26 mouse cellular contexts compared by ENCODE assay signal in genomic region chr13:112000293-112000665, GRCm38 (mm10).
A peak's percentile ranks its signal among the peaks of the same experiment; 100 is the strongest.
DNase-seq lines count a peak whose midpoint lies in the region; ATAC-seq and TF ChIP-seq lines count a peak whose summit lies in the region.
"Had no signal": no experiment of that assay in that cellular context is flagged by ENCODE, and none has a peak within 500 bp of the region (broad histone marks: within the 10 kb centered on the region; RNA-seq: fewer than 3 reads in every experiment).

No protein-coding gene starts in this region.

- no peak overlapping the region for H3K9ac ChIP-seq in kidney, postnatal 0 days (ENCODE audit: low read depth, low read length)
- H3K9ac ChIP-seq: embryonic facial prominence, embryonic 12.5 days; forebrain, embryonic 12.5 days; forebrain, postnatal 0 days; heart, embryonic 13.5 days; liver, embryonic 15.5 days; lung, embryonic 15.5 days; neural tube, embryonic 12.5 days; stomach, embryonic 15.5 days had no signal

- no peaks in the 10 kb centered on the region for H3K9me3 ChIP-seq in kidney, postnatal 0 days (replicated peaks; ENCODE audit: low read length)
- H3K9me3 ChIP-seq: embryonic facial prominence, embryonic 12.5 days; forebrain, embryonic 12.5 days; heart, embryonic 13.5 days; liver, embryonic 15.5 days; lung, embryonic 15.5 days; neural tube, embryonic 12.5 days; stomach, embryonic 15.5 days had no signal

- no peak overlapping the region for H3K4me3 ChIP-seq in kidney, postnatal 0 days (replicated peaks; ENCODE audit: low read depth, low read length)
- H3K4me3 ChIP-seq: embryonic facial prominence, embryonic 12.5 days; forebrain, embryonic 12.5 days; heart, embryonic 13.5 days; liver, embryonic 15.5 days; lung, embryonic 15.5 days; myocyte; neural tube, embryonic 12.5 days; stomach, embryonic 15.5 days had no signal

- H3K4me2 ChIP-seq in kidney, postnatal 0 days (ENCODE audit: low read length) = no peak overlapping the region
- H3K4me2 ChIP-seq: embryonic facial prominence, embryonic 12.5 days; forebrain, embryonic 12.5 days; heart, embryonic 13.5 days; liver, embryonic 15.5 days; lung, embryonic 15.5 days; midbrain, embryonic 11.5 days; stomach, embryonic 15.5 days had no signal

- WGBS in kidney, postnatal 0 days = 63% methylated on average over 6 of the region's 6 CpGs

- peaks cover 20% of the 10 kb centered on the region; the same call in 1 of the 2 replicates for H3K4me1 ChIP-seq in kidney, postnatal 0 days (replicated peaks; ENCODE audit: insufficient read depth, low read length)

- no peaks in the 10 kb centered on the region for H3K36me3 ChIP-seq in kidney, postnatal 0 days (ENCODE audit: insufficient read depth, low read length)
- no peaks in the 10 kb centered on the region for H3K36me3 ChIP-seq in splenic B cell, adult 2 months (ENCODE audit: control insufficient read depth, insufficient read depth, low read length, poor library complexity, severe bottlenecking)
- H3K36me3 ChIP-seq: embryonic facial prominence, embryonic 12.5 days; forebrain, embryonic 12.5 days; heart, embryonic 13.5 days; liver, embryonic 15.5 days; lung, embryonic 15.5 days; neural tube, embryonic 12.5 days; stomach, embryonic 15.5 days had no signal

- DNase-seq in heart, adult 11 months = peak; percentile 61
- no peak for DNase-seq in heart, postnatal 10 days
- DNase-seq in kidney, postnatal 0 days (ENCODE audit: low spot score) = no peak
- no peak for DNase-seq in kidney, adult 18-20 months
- DNase-seq in thymus, postnatal 0 days (ENCODE audit: low spot score) = peak; percentile 34
- DNase-seq in thymus, postnatal 36 days = no peak
- DNase-seq in splenic B cell, adult 2 months (ENCODE audit: low read depth, low spot score) = peak; percentile 57
- DNase-seq in cerebellum, adult 18-20 months = no peak
- DNase-seq: adrenal gland, postnatal 25 days; cerebellum, adult 8-10 months; cerebellum, postnatal 25 days; forebrain, postnatal 0 days; heart, postnatal 36 days; kidney, adult 9 months; kidney, postnatal 14 days; layer of hippocampus, adult 9-11 months; right cerebral cortex, adult 18-20 months had no signal

- 0 out of 2 replicates have a peak, but pooled peaks have one; percentile 4 for TF ChIP-seq CTCF in kidney, postnatal 0 days (IDR thresholded peaks at IDR 0.05; ENCODE audit: low read depth)

- intact Hi-C loops in heart, postnatal 10 days (cut with DNase I) = no loop called here

- H3K27me3 ChIP-seq in kidney, postnatal 0 days (ENCODE audit: insufficient read depth, low read length) = no peaks in the 10 kb centered on the region
- H3K27me3 ChIP-seq in splenic B cell, adult 2 months (ENCODE audit: control insufficient read depth, insufficient read depth, low read length, poor library complexity, severe bottlenecking) = no peaks in the 10 kb centered on the region
- H3K27me3 ChIP-seq: embryonic facial prominence, embryonic 12.5 days; forebrain, embryonic 12.5 days; lung, embryonic 15.5 days; neural tube, embryonic 12.5 days; stomach, embryonic 15.5 days had no signal

- ATAC-seq in kidney, postnatal 0 days (replicated peaks; ENCODE audit: low FRiP score, low read depth) = no peak

- no peak overlapping the region for H3K27ac ChIP-seq in kidney, postnatal 0 days
- H3K27ac ChIP-seq: embryonic facial prominence, embryonic 12.5 days; forebrain, embryonic 12.5 days; heart, embryonic 13.5 days; liver, embryonic 15.5 days; lung, embryonic 15.5 days; neural tube, embryonic 12.5 days; stomach, embryonic 15.5 days had no signal

Comparison
In these comparisons a context has a peak if more than half of its experiments do, and no peak if none do; other contexts are left out.
1. DNase-seq: peak in heart, adult 11 months (single experiment), thymus, postnatal 0 days (single experiment) and splenic B cell, adult 2 months (single experiment); none in heart, postnatal 10 days (0 of 2), kidney, postnatal 0 days (single experiment), kidney, adult 18-20 months (single experiment), thymus, postnatal 36 days (0 of 2) and cerebellum, adult 18-20 months (0 of 2).